Mouse (Mus musculus) neural tube, embryonic 13.5 days (tissue): ENCODE measurements at regions not wholly inside any gene's neighbourhood (a gene's known extent, or its start where the extent isn't known, plus 50 kb on each side); places are given as distances from the start of the nearest gene placed in this dataset.

Source experiments
- ATAC-seq: fragments of 200-750 bp; cut with Nextera tagmentation; 2 replicates; pipeline ENCODE4 v1.8.0; 2017; ENCODE audit warnings: low read depth, mild to moderate bottlenecking, moderate TSS enrichment, moderate library complexity
- H3K27ac ChIP-seq: fragments of 300-500 bp; sonication (generic); replicated peaks from 2 replicates; pipeline ENCODE4 v1.5.1; 2015; ENCODE audit warnings: moderate library complexity, mild to moderate bottlenecking, inconsistent platforms
- H3K27me3 ChIP-seq: fragments of 300-500 bp; sonication (generic); 2 replicates; pipeline ENCODE4 v1.6.1; 2015; ENCODE audit warnings: mild to moderate bottlenecking, inconsistent platforms
- H3K36me3 ChIP-seq: fragments of 300-500 bp; sonication (generic); 2 replicates; pipeline ENCODE4 v1.6.1; 2015; ENCODE audit warnings: mild to moderate bottlenecking, inconsistent platforms
- H3K4me1 ChIP-seq: fragments of 300-500 bp; sonication (generic); replicated peaks from 2 replicates; pipeline ENCODE4 v1.6.1; 2015; ENCODE audit warnings: inconsistent platforms
- H3K4me2 ChIP-seq: fragments of 300-500 bp; sonication (generic); 2 replicates; pipeline ENCODE4 v1.6.1; 2015; ENCODE audit warnings: inconsistent platforms, mild to moderate bottlenecking, moderate library complexity
- H3K4me3 ChIP-seq: fragments of 300-500 bp; sonication (generic); 2 replicates; pipeline ENCODE4 v1.5.1; 2015; ENCODE audit warnings: mild to moderate bottlenecking, inconsistent platforms
- H3K9ac ChIP-seq: fragments of 300-500 bp; sonication (generic); 2 replicates; pipeline ENCODE4 v1.6.1; 2015; ENCODE audit warnings: moderate library complexity, mild to moderate bottlenecking, inconsistent platforms
- H3K9me3 ChIP-seq: fragments of 300-500 bp; sonication (generic); 2 replicates; pipeline ENCODE4 v1.6.1; 2016; ENCODE audit warnings: inconsistent platforms
- WGBS: fragments of 180-500 bp; shearing (Covaris S2); methylation state at CpG from one replicate; pipeline ENCODE4 v1.1.7; 2015; 5-methylcytosine and 5-hydroxymethylcytosine counted together

DNA sequence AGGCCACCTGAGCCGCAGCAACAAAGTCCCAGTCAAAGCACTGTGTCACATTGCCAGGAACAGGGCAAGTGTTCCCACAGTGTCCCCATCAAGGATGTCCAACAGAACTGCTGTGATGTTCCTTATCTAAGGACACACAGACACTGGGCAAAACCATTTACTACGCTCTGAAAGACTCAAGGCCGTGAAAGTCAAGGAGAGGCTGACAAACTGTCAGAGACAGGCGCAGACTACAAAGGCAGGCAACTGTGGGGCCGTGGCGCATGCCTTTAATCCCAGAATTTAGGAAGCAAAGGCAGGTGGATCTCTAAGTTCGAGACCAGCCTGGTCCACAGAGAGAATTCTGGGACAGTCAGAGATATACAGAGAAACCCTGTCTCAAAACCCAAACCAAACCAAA is 96.8 kb upstream of the Slc22a12 start:
- 82% methylated on average over 7 of the region's 7 CpGs for WGBS
- no peaks in the 10 kb centered on the region for H3K36me3 ChIP-seq
- no peaks in the 10 kb centered on the region for H3K4me1 ChIP-seq
- H3K9ac ChIP-seq = no peak overlapping the region
- H3K9me3 ChIP-seq = no peaks in the 10 kb centered on the region
- no peak overlapping the region for H3K27ac ChIP-seq
- H3K27me3 ChIP-seq = peaks cover 6% of the 10 kb centered on the region; the same call in 1 of the 2 replicates
- no peak for ATAC-seq
- no peak overlapping the region for H3K4me2 ChIP-seq
- no peak overlapping the region for H3K4me3 ChIP-seq

DNA sequence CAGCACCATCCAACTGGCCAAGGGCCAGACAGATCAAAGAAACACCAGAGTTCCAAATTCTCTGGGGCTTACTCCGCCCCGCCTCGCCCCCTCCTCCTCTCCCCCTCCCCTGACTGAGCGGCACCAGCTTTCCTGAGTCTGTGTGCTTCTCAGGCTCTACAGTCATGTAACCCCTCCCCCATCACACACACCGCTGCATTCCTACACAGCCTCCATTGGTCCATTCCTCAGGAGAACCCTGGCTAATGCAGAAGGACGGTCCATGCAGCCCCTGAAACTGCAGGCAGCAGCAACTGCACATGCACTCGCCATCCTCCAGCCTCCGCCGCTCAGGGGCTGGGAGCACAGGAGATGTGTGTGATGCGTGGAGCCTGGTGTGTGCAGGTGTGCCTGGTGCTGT is 90.6 kb upstream of the Slc22a12 start:
- Histone ChIP-seq H3K36me3 (no peaks in the 10 kb centered on the region), H3K4me2 (no peak overlapping the region), H3K4me3 (no peak overlapping the region), H3K27me3 (no peaks in the 10 kb centered on the region), H3K27ac (no peak overlapping the region), H3K9ac (no peak overlapping the region), H3K9me3 (no peaks in the 10 kb centered on the region), H3K4me1 (peaks cover 6% of the 10 kb centered on the region)
- ATAC-seq = no peak
- 43% methylated on average over 10 of the region's 10 CpGs for WGBS

DNA sequence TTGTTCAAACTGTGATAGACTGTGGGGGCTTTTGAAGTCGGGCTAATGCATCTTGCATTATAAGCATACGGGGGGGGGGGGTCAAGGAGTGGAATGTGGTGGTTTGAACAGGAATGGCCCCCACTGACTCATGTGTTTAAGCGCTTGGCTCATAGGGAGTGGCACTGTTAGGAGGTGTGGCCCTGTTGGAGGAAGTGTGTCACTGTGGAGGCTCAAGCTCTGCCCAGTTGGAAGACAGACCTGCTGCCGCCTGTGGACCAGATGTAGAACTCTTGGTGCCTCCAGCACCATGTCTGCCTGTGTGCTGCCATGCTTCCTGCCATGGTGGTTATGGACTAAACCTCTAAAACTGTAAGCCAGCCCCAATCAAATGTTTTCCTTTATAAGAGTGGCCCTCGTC is 89.0 kb upstream of the Slc22a12 start:
- H3K9me3 ChIP-seq = no peaks in the 10 kb centered on the region
- H3K9ac ChIP-seq = no peak overlapping the region
- H3K27ac ChIP-seq = no peak overlapping the region
- peaks cover 6% of the 10 kb centered on the region for H3K4me1 ChIP-seq
- H3K36me3 ChIP-seq = no peaks in the 10 kb centered on the region
- no peak overlapping the region for H3K4me3 ChIP-seq
- no peak overlapping the region for H3K4me2 ChIP-seq
- no peaks in the 10 kb centered on the region for H3K27me3 ChIP-seq
- ATAC-seq = no peak
- WGBS = 91% methylated on average over 5 of the region's 5 CpGs

DNA sequence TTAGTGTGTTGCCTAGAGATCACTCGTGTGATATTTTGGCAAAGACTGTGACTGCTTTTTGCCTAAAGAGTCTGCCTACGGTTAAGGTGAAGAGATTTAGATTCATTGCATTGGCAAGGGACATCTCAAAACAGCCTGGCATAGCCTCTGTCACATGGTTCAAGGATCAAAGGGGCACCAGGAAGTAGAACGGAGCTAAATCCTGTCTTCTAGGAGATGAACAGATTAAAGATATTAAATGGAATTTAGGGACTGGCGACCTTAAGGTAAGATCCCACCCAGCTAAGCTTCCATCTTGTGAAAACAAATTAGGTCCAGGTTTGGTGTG is 87.7 kb upstream of the Slc22a12 start:
- no peak overlapping the region for H3K9ac ChIP-seq
- H3K9me3 ChIP-seq = no peaks in the 10 kb centered on the region
- no peak overlapping the region for H3K4me3 ChIP-seq
- ATAC-seq = no peak
- no peak overlapping the region for H3K27ac ChIP-seq
- H3K36me3 ChIP-seq = no peaks in the 10 kb centered on the region
- H3K4me2 ChIP-seq = no peak overlapping the region
- 81% methylated on average over 4 of the region's 4 CpGs for WGBS
- H3K4me1 ChIP-seq = peaks cover 6% of the 10 kb centered on the region
- no peaks in the 10 kb centered on the region for H3K27me3 ChIP-seq

GRCm38 (mm10) chr19:6629911-6630612 is 87.2 kb upstream of the Slc22a12 start:
- Histone ChIP-seq H3K4me1 (peaks cover 6% of the 10 kb centered on the region), H3K9me3 (no peaks in the 10 kb centered on the region), H3K36me3 (no peaks in the 10 kb centered on the region), H3K4me2 (no peak overlapping the region), H3K4me3 (no peak overlapping the region), H3K27me3 (no peaks in the 10 kb centered on the region), H3K9ac (no peak overlapping the region), H3K27ac (no peak overlapping the region)
- no peak for ATAC-seq
- WGBS = 90% methylated on average over 9 of the region's 9 CpGs

DNA sequence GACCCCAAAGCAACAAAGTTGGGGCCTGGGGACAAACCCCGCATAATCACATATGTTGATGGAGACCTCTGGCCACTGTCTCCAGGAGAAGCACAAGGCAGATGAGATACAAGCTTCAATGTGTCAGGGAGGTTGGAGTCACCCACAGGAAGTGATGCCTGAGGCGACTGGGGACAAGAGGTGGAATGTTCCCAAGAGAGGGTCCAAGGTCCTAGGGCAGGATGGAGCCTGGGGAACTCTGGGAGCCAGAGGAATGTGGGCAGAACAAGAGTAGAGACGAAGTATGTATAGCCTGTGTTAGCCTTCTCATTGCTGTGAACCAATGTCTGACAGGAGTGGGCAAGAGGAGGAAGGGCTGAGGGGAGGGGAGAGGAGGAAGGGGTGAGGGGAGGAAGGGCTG is 82.7 kb upstream of the Slc22a12 start:
- Histone ChIP-seq H3K36me3 (no peaks in the 10 kb centered on the region), H3K4me3 (no peak overlapping the region), H3K27me3 (no peaks in the 10 kb centered on the region), H3K4me1 (no peaks in the 10 kb centered on the region), H3K27ac (no peak overlapping the region), H3K9ac (no peak overlapping the region), H3K9me3 (no peaks in the 10 kb centered on the region; the same call in 1 of the 2 replicates), H3K4me2 (no peak overlapping the region)
- 72% methylated on average over 3 of the region's 3 CpGs for WGBS
- ATAC-seq = no peak

DNA sequence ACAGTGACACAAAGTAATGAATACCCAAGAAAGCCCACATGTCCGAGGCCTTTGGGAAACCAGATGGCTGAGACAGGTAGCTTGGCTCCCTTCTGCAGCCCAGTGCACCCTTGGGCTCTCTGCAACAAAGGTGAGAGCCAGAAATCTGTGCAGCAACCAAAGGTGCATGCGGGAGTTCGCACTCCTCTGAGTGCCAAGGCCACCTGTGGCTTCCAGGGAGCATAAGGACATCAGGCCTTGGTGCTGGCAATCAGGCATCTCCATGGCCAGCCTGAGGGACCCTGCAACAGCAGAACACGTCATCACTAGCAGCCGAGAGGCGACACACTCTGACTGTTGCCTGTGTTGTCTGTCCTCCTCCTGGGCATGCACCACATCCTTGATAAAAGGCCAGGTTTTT is 78.2 kb upstream of the Slc22a12 start:
- 84% methylated on average over 6 of the region's 6 CpGs for WGBS
- Histone ChIP-seq H3K4me1 (no peaks in the 10 kb centered on the region), H3K4me2 (no peak overlapping the region), H3K4me3 (no peak overlapping the region), H3K27ac (no peak overlapping the region), H3K36me3 (no peaks in the 10 kb centered on the region), H3K9ac (no peak overlapping the region), H3K9me3 (no peaks in the 10 kb centered on the region; the same call in 1 of the 2 replicates), H3K27me3 (no peaks in the 10 kb centered on the region)
- ATAC-seq = no peak

DNA sequence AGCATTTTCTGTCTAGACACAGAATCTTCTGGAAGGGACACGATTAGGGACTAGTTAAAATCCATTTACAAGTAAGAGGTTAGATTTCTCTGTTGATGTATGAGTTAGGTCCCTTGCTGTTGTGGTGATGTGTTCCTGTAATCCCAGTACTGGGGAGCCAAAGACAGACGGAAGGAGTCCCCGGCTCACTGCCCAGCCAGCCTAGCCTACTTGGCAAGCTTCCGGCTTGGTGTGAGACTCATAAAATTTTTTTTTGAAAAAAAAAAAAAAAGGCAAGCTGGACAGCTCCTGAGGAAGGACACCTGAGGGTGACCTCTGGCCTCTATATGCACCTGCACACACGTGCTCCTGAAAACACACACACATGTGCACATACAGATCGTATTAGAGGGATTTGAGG is 76.7 kb upstream of the Slc22a12 start:
- no peak overlapping the region for H3K27ac ChIP-seq
- H3K4me1 ChIP-seq = no peaks in the 10 kb centered on the region
- H3K9me3 ChIP-seq = no peaks in the 10 kb centered on the region; the same call in 1 of the 2 replicates
- H3K9ac ChIP-seq = no peak overlapping the region
- no peak for ATAC-seq
- H3K36me3 ChIP-seq = no peaks in the 10 kb centered on the region
- no peaks in the 10 kb centered on the region for H3K27me3 ChIP-seq
- no peak overlapping the region for H3K4me3 ChIP-seq
- H3K4me2 ChIP-seq = no peak overlapping the region
- WGBS = 83% methylated on average over 6 of the region's 6 CpGs

GRCm38 (mm10) chr19:6616659-6617058 is 73.8 kb upstream of the Slc22a12 start:
- Histone ChIP-seq H3K4me1 (no peaks in the 10 kb centered on the region), H3K27ac (no peak overlapping the region), H3K36me3 (no peaks in the 10 kb centered on the region), H3K27me3 (no peaks in the 10 kb centered on the region), H3K4me3 (no peak overlapping the region), H3K4me2 (no peak overlapping the region), H3K9ac (no peak overlapping the region), H3K9me3 (no peaks in the 10 kb centered on the region)
- ATAC-seq = no peak
- WGBS = 83% methylated on average over 5 of the region's 5 CpGs

DNA sequence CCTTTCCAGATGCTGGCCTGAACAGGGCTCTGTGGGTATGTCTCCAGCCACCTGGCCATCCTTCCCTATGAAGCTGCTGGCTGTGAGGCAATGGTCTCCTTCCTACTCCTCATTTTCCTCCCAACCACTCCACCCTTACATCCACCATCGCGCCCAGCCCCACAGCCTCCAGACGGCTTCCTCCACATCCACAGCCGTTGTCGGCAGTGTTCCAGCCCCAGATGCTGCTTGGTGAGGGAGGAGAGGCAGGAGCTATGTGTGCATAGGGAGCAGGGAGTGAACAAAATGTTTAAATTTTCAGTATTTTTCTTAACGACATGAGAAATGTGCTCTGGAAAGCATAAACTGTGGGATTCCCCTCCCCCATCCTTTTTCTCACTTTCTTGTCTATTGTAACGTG is 69.6 kb upstream of the Slc22a12 start:
- H3K9ac ChIP-seq = no peak overlapping the region
- H3K9me3 ChIP-seq = no peaks in the 10 kb centered on the region
- no peak overlapping the region for H3K4me2 ChIP-seq
- H3K36me3 ChIP-seq = no peaks in the 10 kb centered on the region
- 79% methylated on average over 7 of the region's 7 CpGs for WGBS
- H3K27me3 ChIP-seq = no peaks in the 10 kb centered on the region
- no peak for ATAC-seq
- no peak overlapping the region for H3K27ac ChIP-seq
- H3K4me1 ChIP-seq = peaks cover 6% of the 10 kb centered on the region
- H3K4me3 ChIP-seq = no peak overlapping the region

- Histone ChIP-seq H3K9ac (no peak overlapping the region), H3K27ac (no peak overlapping the region), H3K9me3 (no peaks in the 10 kb centered on the region), H3K27me3 (no peaks in the 10 kb centered on the region), H3K36me3 (no peaks in the 10 kb centered on the region), H3K4me3 (no peak overlapping the region), H3K4me1 (peaks cover 6% of the 10 kb centered on the region), H3K4me2 (no peak overlapping the region)
- WGBS = 46% methylated on average over 5 of the region's 5 CpGs
- no peak for ATAC-seq
These were observed 69.1 kb upstream of the Slc22a12 start for GRCm38 (mm10) chr19:6611921-6612320.

DNA sequence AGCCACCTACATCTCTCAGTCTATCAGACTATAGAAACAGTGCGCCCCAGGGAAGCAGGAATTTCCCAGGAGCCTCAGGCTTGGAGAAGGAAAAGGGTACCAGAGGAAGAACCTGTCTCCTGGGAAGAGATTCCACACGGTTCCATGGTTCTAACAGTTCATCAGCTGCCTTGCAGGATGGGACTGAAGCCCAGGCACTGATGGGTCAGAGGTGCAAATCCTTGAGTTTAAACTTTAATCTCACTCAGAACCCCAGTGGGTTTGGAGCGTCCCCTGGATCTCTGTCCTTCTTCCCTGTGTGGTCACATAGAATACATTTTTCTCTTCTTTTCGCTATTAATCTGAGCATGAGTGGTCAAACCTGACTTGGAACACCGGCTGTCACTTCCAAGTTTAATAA is 67.9 kb upstream of the Slc22a12 start:
- Histone ChIP-seq H3K9ac (no peak overlapping the region), H3K27ac (no peak overlapping the region), H3K4me1 (peaks cover 6% of the 10 kb centered on the region), H3K4me2 (no peak overlapping the region), H3K4me3 (no peak overlapping the region), H3K36me3 (no peaks in the 10 kb centered on the region), H3K9me3 (no peaks in the 10 kb centered on the region), H3K27me3 (no peaks in the 10 kb centered on the region)
- 86% methylated on average over 5 of the region's 5 CpGs for WGBS
- no peak for ATAC-seq

DNA sequence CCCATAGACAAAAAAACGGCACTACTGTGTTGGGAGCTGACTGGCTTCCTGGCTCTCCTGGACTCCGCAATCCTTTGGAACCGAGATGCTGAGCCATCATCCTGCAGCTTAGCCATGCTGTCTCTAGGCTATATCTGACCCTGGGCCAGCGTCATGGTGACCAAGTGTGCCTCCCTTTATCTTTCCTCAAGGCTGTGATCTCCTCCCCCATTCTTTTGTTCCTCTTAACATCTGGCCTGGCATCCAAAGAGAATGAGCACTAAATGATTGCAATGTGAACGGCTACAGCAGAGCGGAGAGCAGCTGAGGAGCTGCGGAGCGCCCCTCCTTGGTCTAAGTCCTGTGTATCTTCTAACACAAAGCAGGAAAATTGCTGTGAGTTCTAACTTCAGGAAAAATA is 67.2 kb upstream of the Slc22a12 start:
- H3K27me3 ChIP-seq = no peaks in the 10 kb centered on the region
- peaks cover 6% of the 10 kb centered on the region for H3K4me1 ChIP-seq
- H3K27ac ChIP-seq = no peak overlapping the region
- H3K9ac ChIP-seq = no peak overlapping the region
- H3K4me2 ChIP-seq = no peak overlapping the region
- WGBS = 17% methylated on average over 8 of the region's 8 CpGs
- H3K4me3 ChIP-seq = no peak overlapping the region
- no peak for ATAC-seq
- H3K36me3 ChIP-seq = no peaks in the 10 kb centered on the region
- H3K9me3 ChIP-seq = no peaks in the 10 kb centered on the region
